Mouse (Mus musculus): ENCODE measurements around the gene Cdk19. TPM values are rescaled to one million over a fixed set of nuclear protein-coding genes. Genes with fewer than 3 reads are reported as not detected.
"Not testable (repeated sequence)": the region's sequence is repeated elsewhere in the genome, so short reads cannot be mapped to it uniquely, and the experiment has no call there.

Gene Cdk19
- polyA plus RNA-seq, 1 experiment from 2014 or later, result 15.7 TPM

DNA sequence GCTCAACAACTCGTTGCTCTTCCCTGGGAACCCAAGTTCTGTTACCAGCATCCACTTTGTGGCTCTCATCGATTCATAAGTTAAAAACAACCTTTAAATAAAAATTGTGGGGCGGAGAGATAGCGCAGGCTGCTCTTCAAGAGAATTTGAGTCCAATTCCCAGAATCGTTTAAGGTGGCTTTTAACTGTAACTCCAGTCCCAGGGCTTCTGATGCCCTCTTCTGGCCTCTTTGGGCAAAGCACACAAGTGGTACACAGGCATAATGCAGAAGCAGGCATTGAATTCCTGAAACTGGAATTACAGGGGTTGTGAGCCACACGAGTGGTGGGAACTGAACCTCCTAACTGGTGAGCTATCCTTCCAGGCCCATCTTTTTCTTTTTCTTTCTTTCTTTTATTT, 190.3 kb downstream of the Cdk19 start:
- no peak overlapping the region for H3K9ac ChIP-seq (replicated peaks; ENCODE audit: low read depth, low read length)
- WGBS, result 64% methylated on average over 6 of the region's 6 CpGs
- H3K27ac ChIP-seq (ENCODE audit: low read depth, low read length), result no peak overlapping the region
- H3K27me3 ChIP-seq (ENCODE audit: control insufficient read depth, insufficient read depth, low read length), result no peaks in the 10 kb centered on the region
- no peaks in the 10 kb centered on the region for H3K9me3 ChIP-seq (ENCODE audit: control insufficient read depth, low read length)
- no peak overlapping the region for H3K4me2 ChIP-seq (ENCODE audit: low read depth, low read length)
- ATAC-seq (ENCODE audit: low read depth), result no peak
- H3K4me1 ChIP-seq (ENCODE audit: control insufficient read depth, insufficient read depth, low read length), result no peaks in the 10 kb centered on the region
- no peak overlapping the region for H3K4me3 ChIP-seq (ENCODE audit: low read depth, low read length)
- H3K36me3 ChIP-seq (ENCODE audit: control insufficient read depth, insufficient read depth, low read length), result no peaks in the 10 kb centered on the region

DNA sequence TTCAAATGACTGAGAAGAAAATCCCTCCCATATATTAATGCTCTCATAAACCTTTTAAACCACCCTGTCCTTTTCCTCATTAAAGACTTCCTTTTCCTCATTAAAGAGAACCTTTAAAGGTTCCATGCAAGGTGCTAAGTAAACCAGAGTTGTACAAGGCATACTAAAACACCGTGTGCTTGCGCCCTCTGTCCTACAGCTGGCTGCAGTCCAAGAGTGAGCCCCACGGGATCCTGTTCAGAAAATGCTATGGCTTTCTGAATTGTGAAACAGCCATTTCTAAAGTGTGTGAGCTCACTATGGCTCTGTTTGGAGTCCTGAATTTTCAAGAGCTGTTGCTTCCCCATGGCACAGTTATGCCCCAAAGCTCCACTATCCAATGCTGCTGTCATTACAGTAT, 191.3 kb downstream of the Cdk19 start:
- Histone ChIP-seq H3K36me3 (ENCODE audit: control insufficient read depth, insufficient read depth, low read length) (no peaks in the 10 kb centered on the region), H3K27me3 (ENCODE audit: control insufficient read depth, insufficient read depth, low read length) (no peaks in the 10 kb centered on the region), H3K4me2 (ENCODE audit: low read depth, low read length) (no peak overlapping the region), H3K9me3 (ENCODE audit: control insufficient read depth, low read length) (no peaks in the 10 kb centered on the region), H3K4me1 (ENCODE audit: control insufficient read depth, insufficient read depth, low read length) (no peaks in the 10 kb centered on the region), H3K4me3 (ENCODE audit: low read depth, low read length) (no peak overlapping the region), H3K27ac (ENCODE audit: low read depth, low read length) (no peak overlapping the region), H3K9ac (replicated peaks; ENCODE audit: low read depth, low read length) (no peak overlapping the region)
- 59% methylated on average over 3 of the region's 3 CpGs for WGBS
- ATAC-seq (ENCODE audit: low read depth), result no peak

DNA sequence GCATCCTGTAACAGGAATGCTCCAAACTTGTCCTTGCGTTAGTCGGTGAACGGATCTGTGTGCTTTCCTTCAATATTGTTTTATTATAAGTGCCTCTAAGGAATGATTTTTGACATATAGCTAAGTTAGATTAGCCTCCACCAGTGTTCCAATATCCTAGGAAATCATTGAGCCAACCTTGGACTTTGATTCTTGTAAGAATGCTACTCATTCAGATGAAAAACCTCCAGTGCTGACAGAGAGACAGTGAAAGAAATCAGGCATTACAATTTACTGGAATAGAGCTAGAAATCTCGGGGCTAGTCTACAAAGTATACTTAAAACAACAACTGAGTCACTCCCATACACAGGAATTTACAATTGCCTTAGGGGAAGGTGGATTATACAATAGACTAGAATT, 193.2 kb downstream of the Cdk19 start:
- not testable (repeated sequence) for H3K4me1 ChIP-seq (ENCODE audit: control insufficient read depth, insufficient read depth, low read length); H3K27ac ChIP-seq (ENCODE audit: low read depth, low read length); H3K27me3 ChIP-seq (ENCODE audit: control insufficient read depth, insufficient read depth, low read length); H3K4me3 ChIP-seq (ENCODE audit: low read depth, low read length); H3K9ac ChIP-seq (replicated peaks; ENCODE audit: low read depth, low read length); ATAC-seq (ENCODE audit: low read depth); H3K36me3 ChIP-seq (ENCODE audit: control insufficient read depth, insufficient read depth, low read length); H3K4me2 ChIP-seq (ENCODE audit: low read depth, low read length); H3K9me3 ChIP-seq (ENCODE audit: control insufficient read depth, low read length)
- 94% methylated on average over 4 of the region's 4 CpGs for whole genome bisulfite sequencing

Other genes starting within 250 kb of the Cdk19 start
- gene Slc16a10, start 197.3 kb upstream of the Cdk19 start, polyA plus RNA-seq (2014; fragmentation: Nextera tagmentation; extraction: Ambion mirVana), result 1.9 and 2.9 TPM in 2 replicates
- 71.8 and 81.9 TPM in 2 replicates for gene Rpf2, start 92.5 kb upstream of the Cdk19 start, polyA plus RNA-seq (2014; fragmentation: Nextera tagmentation; extraction: Ambion mirVana)
- gene Gtf3c6, start 81.5 kb upstream of the Cdk19 start, polyA plus RNA-seq (2014; fragmentation: Nextera tagmentation; extraction: Ambion mirVana), result 84.6 and 93.4 TPM in 2 replicates
- 49.9 and 53.3 TPM in 2 replicates for gene Amd1, start 37.4 kb upstream of the Cdk19 start, polyA plus RNA-seq (2014; fragmentation: Nextera tagmentation; extraction: Ambion mirVana)
- gene Slc22a16, start 230.8 kb downstream of the Cdk19 start, polyA plus RNA-seq (2014; fragmentation: Nextera tagmentation; extraction: Ambion mirVana), result not detected in 2 replicates

Measured in neural tube, embryonic 14.5 days (tissue).